Mouse (Mus musculus) thymus, adult 2 months (tissue): ENCODE measurements around the gene Zp3r. TPM values are rescaled to one million over a fixed set of nuclear protein-coding genes. Genes with fewer than 3 reads are reported as not detected.

Source experiments
- DNase-seq: peaks from one replicate; pipeline ENCODE4 v3.0.0; 2021
- H3K27ac ChIP-seq: fragments of 200-500 bp; 2 replicates; pipeline ENCODE4 v1.5.1; 2012; ENCODE audit warnings: low read length, control low read depth; ENCODE audit not compliant: control insufficient read depth, insufficient read depth
- H3K27me3 ChIP-seq: fragments of 200-500 bp; 2 replicates; pipeline ENCODE4 v1.6.1; 2012; ENCODE audit warnings: mild to moderate bottlenecking, low read length, moderate library complexity, mixed read lengths; ENCODE audit not compliant: control insufficient read depth, insufficient read depth
- H3K36me3 ChIP-seq: fragments of 200-500 bp; 2 replicates; pipeline ENCODE4 v1.6.1; 2012; ENCODE audit warnings: mild to moderate bottlenecking, low read length, moderate library complexity; ENCODE audit not compliant: control insufficient read depth, insufficient read depth
- H3K4me1 ChIP-seq: fragments of 200-500 bp; replicated peaks from 2 replicates; pipeline ENCODE4 v1.6.1; 2012; ENCODE audit warnings: low read length; ENCODE audit not compliant: control insufficient read depth, insufficient read depth
- H3K4me3 ChIP-seq: fragments of 200-500 bp; 2 replicates; pipeline ENCODE4 v1.5.1; 2012; ENCODE audit warnings: mild to moderate bottlenecking, low read length, control low read depth, moderate library complexity; ENCODE audit not compliant: control insufficient read depth, insufficient read depth
- CTCF ChIP-seq: fragments of 200-500 bp; IDR thresholded peaks from 2 replicates; pipeline ENCODE4 v1.5.1; 2012; ENCODE audit warnings: mild to moderate bottlenecking, control low read depth, low read length, moderate library complexity, borderline replicate concordance; ENCODE audit not compliant: control insufficient read depth, poor library complexity, insufficient read depth; ENCODE audit errors: extremely low read depth
- POLR2A ChIP-seq: fragments of 200-500 bp; IDR thresholded peaks from 2 replicates; pipeline ENCODE4 v1.6.1; 2012; ENCODE audit warnings: mild to moderate bottlenecking, low read length, control low read depth, moderate library complexity; ENCODE audit not compliant: control insufficient read depth, poor library complexity, insufficient read depth; ENCODE audit errors: extremely low read depth
- WGBS: fragments of 180-500 bp; shearing (Covaris S2); methylation state at CpG from one replicate; pipeline ENCODE4 v1.1.7; 2018; 5-methylcytosine and 5-hydroxymethylcytosine counted together
- polyA plus RNA-seq: library from polyadenylated mRNA; depleted of rRNA; stranded (reverse); fragments of >200 nt; gene quantifications from 2 replicates; pipeline ENCODE4 v1.2.3, GENCODE M21; 2012; rRNA removed

The Zp3r gene
- polyA plus RNA-seq, 1 experiment: not detected

DNA sequence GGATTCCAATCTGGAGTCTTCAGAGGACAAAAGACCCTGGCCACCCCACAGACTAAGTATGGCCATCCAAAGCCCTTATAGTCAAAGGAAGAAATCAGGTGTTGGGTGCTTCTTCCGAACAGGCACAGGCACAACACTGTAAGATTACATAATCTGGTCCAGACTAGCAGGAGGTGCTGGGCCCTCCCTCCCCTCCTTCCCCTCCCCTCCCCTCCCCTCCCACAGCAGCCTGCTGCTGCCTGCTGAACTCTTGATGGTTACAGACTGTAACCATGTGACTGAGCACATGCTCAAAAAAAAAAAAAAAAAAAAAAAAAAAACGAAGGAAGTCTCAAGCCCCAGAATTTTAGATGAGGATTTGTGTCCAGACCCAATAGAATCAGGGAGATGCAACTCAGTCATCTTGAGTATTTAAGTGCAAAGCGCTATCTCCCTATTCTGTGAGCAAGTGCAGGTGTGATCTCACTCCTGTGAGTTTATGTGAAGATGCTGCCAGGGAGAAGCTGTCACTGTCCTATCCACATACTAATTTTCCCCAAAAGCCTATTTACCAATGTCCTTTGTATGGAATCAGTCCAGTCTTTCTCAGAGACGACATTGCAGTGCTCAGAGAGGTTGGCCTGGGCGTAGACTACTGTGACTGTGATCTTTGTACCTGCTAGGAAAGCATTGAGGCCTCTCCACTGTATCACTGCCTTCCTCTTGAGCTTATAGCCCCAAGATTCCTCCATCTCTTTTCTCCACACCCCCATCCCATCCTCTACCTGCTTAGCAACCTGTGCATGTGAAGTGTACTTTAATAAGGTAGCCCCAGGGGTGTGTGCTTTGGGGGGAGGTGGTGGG lies 77.8 kb downstream of the Zp3r start:
- no peak overlapping the region for H3K27ac ChIP-seq
- TF ChIP-seq POLR2A: no peak
- no peak for TF ChIP-seq CTCF
- H3K27me3 ChIP-seq: no peaks in the 10 kb centered on the region
- no peaks in the 10 kb centered on the region for H3K36me3 ChIP-seq
- no peak for DNase-seq
- 51% methylated on average over 5 of the region's 5 CpGs for WGBS
- peaks cover 16% of the 10 kb centered on the region for H3K4me1 ChIP-seq
- H3K4me3 ChIP-seq: no peak overlapping the region

DNA sequence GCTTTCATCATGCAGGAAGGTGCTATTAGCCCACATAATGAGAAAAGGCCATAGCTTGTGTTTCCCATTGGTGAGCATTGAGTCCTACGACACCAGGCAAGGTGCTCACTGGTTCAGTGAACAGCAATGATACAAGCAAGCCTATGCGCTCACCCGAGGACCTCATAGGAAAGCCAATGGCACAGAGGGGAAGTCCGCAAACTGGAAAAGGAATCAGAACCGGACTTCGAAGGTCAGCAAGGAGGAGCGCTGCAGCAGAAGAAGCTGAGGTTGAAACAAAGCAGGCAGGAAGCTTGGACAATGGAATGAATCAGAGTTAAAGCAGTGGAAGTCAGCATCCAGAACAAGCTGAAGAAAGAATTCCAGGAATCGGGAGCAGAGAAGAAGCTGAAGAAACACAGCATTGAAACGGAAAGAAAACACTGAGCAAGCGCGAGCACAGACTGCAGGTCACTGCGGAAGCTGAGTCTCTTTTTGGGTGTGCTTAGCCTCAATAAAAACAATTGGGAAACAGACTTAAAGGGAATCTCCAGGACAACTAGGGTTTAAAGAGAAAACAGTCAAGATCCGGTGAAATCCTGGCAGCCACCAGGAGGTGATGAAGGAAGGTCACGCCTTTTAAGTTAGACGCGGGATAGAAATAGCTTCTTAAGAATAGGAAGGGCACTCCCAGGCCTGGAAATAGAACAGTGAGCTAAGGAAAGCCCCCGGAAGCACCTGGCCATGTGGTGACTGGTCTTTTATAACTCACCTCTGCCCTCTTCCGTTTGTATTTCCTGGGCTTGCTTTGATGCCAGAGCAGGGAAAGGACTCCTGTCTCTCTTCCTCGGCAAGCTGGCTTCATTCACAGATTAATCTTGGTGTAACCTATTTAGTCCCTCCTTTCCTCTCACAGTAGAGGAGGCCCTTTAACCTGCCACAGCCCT lies 78.9 kb downstream of the Zp3r start:
- no peak overlapping the region for H3K27ac ChIP-seq
- no peaks in the 10 kb centered on the region for H3K36me3 ChIP-seq
- no peaks in the 10 kb centered on the region for H3K27me3 ChIP-seq
- H3K4me1 ChIP-seq: peaks cover 16% of the 10 kb centered on the region
- TF ChIP-seq CTCF (no peak), POLR2A (no peak)
- WGBS: 28% methylated on average over 19 of the region's 19 CpGs
- DNase-seq: peak; percentile 66
- H3K4me3 ChIP-seq: no peak overlapping the region

DNA sequence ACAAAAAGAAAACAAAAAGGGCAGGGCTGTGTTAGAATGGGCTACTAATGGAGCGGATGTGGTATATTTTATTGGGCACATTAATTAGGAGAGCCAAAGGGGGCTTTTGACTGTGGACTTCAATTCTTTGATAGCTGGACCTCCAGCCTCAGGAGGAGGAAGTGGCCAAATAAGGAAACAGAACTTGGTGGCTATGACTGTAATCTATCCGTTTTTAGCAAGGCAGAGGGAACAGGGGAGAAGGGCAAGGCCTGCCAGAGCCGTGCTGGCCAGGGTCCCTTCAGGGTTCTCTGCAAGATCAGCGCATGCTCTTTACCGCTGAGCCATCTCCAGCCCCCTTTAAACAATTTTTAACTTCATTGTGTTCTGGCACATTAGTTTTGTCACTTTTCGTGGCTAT lies 79.7 kb downstream of the Zp3r start:
- 36% methylated on average over 6 of the region's 6 CpGs for WGBS
- Histone ChIP-seq H3K36me3 (no peaks in the 10 kb centered on the region), H3K27ac (no peak overlapping the region), H3K4me1 (peaks cover 16% of the 10 kb centered on the region), H3K27me3 (no peaks in the 10 kb centered on the region), H3K4me3 (no peak overlapping the region)
- TF ChIP-seq CTCF (no peak), POLR2A (no peak)
- DNase-seq: no peak

- no peaks in the 10 kb centered on the region for H3K36me3 ChIP-seq
- H3K4me1 ChIP-seq: peaks cover 16% of the 10 kb centered on the region
- H3K27me3 ChIP-seq: no peaks in the 10 kb centered on the region
- H3K27ac ChIP-seq: no peak overlapping the region
- 10% methylated on average over 7 of the region's 7 CpGs for WGBS
- peak; percentile 9 for DNase-seq
- H3K4me3 ChIP-seq: no peak overlapping the region
- TF ChIP-seq CTCF (no peak), POLR2A (no peak)
Observed at GRCm38 (mm10) chr1:130549160-130549559, 80.3 kb downstream of the Zp3r start.

- WGBS: 22% methylated on average over 25 of the region's 25 CpGs
- DNase-seq: peak; percentile 84
Observed at GRCm38 (mm10) chr1:130547674-130548429, 81.6 kb downstream of the Zp3r start.

More at GRCm38 (mm10) chr1:130547674-130548429, 81.6 kb downstream of the Zp3r start:
- Histone ChIP-seq H3K4me1 (peaks cover 16% of the 10 kb centered on the region), H3K4me3 (peak overlapping the region; percentile 50), H3K27ac (no peak overlapping the region), H3K27me3 (no peaks in the 10 kb centered on the region), H3K36me3 (no peaks in the 10 kb centered on the region)
- TF ChIP-seq POLR2A: no peak
- no peak for TF ChIP-seq CTCF

Other genes with a start within 250 kb of the Zp3r start
- gene Cd55b, start 206.6 kb downstream of the Zp3r start, polyA plus RNA-seq: not detected in 2 replicates
- gene Cd55, start 166.9 kb downstream of the Zp3r start, polyA plus RNA-seq: 3.4 and 3.6 TPM in 2 replicates
- 0.19 and 0.77 TPM in 2 replicates for gene C4bp, start 32.0 kb upstream of the Zp3r start, polyA plus RNA-seq
- 0.09 TPM in 1 of 2 replicates, not detected in the other for gene Gm29427, start 86.2 kb upstream of the Zp3r start, polyA plus RNA-seq
- 3.9 and 4.7 TPM in 2 replicates for gene Yod1, start 87.7 kb upstream of the Zp3r start, polyA plus RNA-seq
- 9.2 and 9.5 TPM in 2 replicates for gene Pfkfb2, start 99.6 kb upstream of the Zp3r start, polyA plus RNA-seq
- 0.54 and 1.1 TPM in 2 replicates for gene AA986860, start 102.4 kb upstream of the Zp3r start, polyA plus RNA-seq
- gene Fcamr, start 171.3 kb upstream of the Zp3r start, polyA plus RNA-seq: 0.11 and 0.28 TPM in 2 replicates
- gene Pigr, start 197.1 kb upstream of the Zp3r start, polyA plus RNA-seq: 3.0 and 4.3 TPM in 2 replicates
- 9.7 and 15.4 TPM in 2 replicates for gene Fcmr, start 236.0 kb upstream of the Zp3r start, polyA plus RNA-seq